Mouse (Mus musculus): ENCODE data around the gene Lmo2. TPM values are rescaled to one million over a fixed set of nuclear protein-coding genes. Genes with fewer than 3 reads are reported as not detected.
"Not testable (repeated sequence)": the region's sequence is repeated elsewhere in the genome, so short reads cannot be mapped to it uniquely, and the experiment has no call there.

Lmo2 gene
- polyA plus RNA-seq, 1 experiment = 0.84 TPM

DNA sequence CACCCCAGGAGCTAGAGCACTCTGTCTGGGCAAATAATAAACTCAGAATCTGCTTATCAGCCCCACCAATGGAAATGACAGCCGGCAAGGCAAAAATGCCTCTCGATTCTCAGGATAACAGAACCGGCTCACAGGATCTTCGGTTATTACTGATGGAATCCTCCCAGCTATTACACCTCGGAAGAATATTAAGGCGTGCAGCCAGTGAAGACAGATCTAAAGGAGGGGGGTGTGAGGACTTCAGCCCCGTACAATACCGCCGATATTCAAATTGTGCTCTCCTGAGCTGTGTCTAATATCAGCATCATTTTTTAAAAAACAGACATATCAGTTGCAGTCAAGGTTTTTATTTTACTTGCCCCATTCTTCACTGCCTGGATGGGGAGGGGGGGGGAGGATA, 34.4 kb downstream of the Lmo2 start:
- H3K4me1 ChIP-seq (ENCODE audit: control insufficient read depth, insufficient read depth, low read length) = no peaks in the 10 kb centered on the region
- H3K27ac ChIP-seq (ENCODE audit: insufficient read depth, low read length) = no peak overlapping the region
- H3K4me3 ChIP-seq (ENCODE audit: insufficient read depth, low read length) = no peak overlapping the region
- TF ChIP-seq POLR2A (IDR thresholded peaks at IDR 0.05; ENCODE audit: low read depth, low read length) = no peak
- no peak for TF ChIP-seq CTCF (IDR thresholded peaks at IDR 0.05; ENCODE audit: borderline replicate concordance, insufficient read depth, low read length)

GRCm38 (mm10) chr2:103992618-103993332, 35.0 kb downstream of the Lmo2 start:
- TF ChIP-seq POLR2A (IDR thresholded peaks at IDR 0.05; ENCODE audit: low read depth, low read length) = no peak
- no peak for TF ChIP-seq CTCF (IDR thresholded peaks at IDR 0.05; ENCODE audit: borderline replicate concordance, insufficient read depth, low read length)

GRCm38 (mm10) chr2:104001076-104001475, 43.3 kb downstream of the Lmo2 start:
- Histone ChIP-seq H3K4me1 (ENCODE audit: control insufficient read depth, insufficient read depth, low read length) (no peaks in the 10 kb centered on the region), H3K4me3 (ENCODE audit: insufficient read depth, low read length) (no peak overlapping the region), H3K27ac (ENCODE audit: insufficient read depth, low read length) (no peak overlapping the region)
- TF ChIP-seq POLR2A (IDR thresholded peaks at IDR 0.05; ENCODE audit: low read depth, low read length) = no peak
- no peak for TF ChIP-seq CTCF (IDR thresholded peaks at IDR 0.05; ENCODE audit: borderline replicate concordance, insufficient read depth, low read length)

More at GRCm38 (mm10) chr2:103992618-103993332, 35.0 kb downstream of the Lmo2 start:
- no peaks in the 10 kb centered on the region for H3K4me1 ChIP-seq (ENCODE audit: control insufficient read depth, insufficient read depth, low read length)
- H3K4me3 ChIP-seq (ENCODE audit: insufficient read depth, low read length) = no peak overlapping the region
- H3K27ac ChIP-seq (ENCODE audit: insufficient read depth, low read length) = no peak overlapping the region

- H3K4me1 ChIP-seq (ENCODE audit: control insufficient read depth, insufficient read depth, low read length) = no peaks in the 10 kb centered on the region
- H3K4me3 ChIP-seq (ENCODE audit: insufficient read depth, low read length) = no peak overlapping the region
- TF ChIP-seq CTCF (IDR thresholded peaks at IDR 0.05; ENCODE audit: borderline replicate concordance, insufficient read depth, low read length) = no peak
- no peak overlapping the region for H3K27ac ChIP-seq (ENCODE audit: insufficient read depth, low read length)
Measured at GRCm38 (mm10) chr2:104001861-104002260, 44.1 kb downstream of the Lmo2 start.

DNA sequence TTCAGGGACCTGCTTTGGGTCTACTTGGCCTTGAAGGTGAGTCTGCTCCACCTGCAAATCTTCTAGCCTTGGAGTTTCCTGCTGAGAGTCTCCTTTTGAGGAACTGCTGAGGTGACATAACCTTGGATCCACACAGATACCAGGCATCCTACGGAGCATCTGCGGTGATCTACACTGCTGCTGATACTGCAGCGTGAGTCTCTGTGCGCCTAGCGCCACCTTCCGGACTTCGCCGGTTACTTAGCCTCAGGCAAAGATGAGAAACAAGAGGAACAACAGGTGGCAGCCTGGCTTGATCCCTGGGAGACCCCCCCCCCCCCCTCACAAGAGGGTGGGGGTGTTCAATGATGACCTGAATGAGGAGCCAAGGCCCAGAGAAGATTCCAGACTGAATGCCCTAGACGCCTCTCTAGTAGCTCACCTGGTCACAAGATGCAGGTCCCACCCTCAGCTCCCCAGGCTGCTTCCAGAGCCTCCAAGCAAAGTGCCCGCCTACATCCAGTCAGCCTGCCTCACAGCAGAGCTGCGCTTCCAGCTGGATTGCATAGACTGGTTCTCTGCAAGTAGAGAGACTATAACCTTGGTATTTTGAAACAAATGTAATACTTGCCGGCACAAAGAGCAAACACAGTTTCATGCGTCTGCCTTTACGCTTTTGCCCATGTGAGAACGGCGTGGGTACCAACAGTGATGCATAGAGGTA, 45.1 kb downstream of the Lmo2 start:
- TF ChIP-seq POLR2A (IDR thresholded peaks at IDR 0.05; ENCODE audit: low read depth, low read length) (no peak), CTCF (IDR thresholded peaks at IDR 0.05; ENCODE audit: borderline replicate concordance, insufficient read depth, low read length) (peak; percentile 55; the same call in 1 of the 2 replicates)
- Histone ChIP-seq H3K4me3 (ENCODE audit: insufficient read depth, low read length) (no peak overlapping the region), H3K27ac (ENCODE audit: insufficient read depth, low read length) (no peak overlapping the region), H3K4me1 (ENCODE audit: control insufficient read depth, insufficient read depth, low read length) (no peaks in the 10 kb centered on the region)

GRCm38 (mm10) chr2:104007793-104008519, 50.2 kb downstream of the Lmo2 start:
- Histone ChIP-seq H3K4me1 (ENCODE audit: control insufficient read depth, insufficient read depth, low read length) (no peaks in the 10 kb centered on the region), H3K27ac (ENCODE audit: insufficient read depth, low read length) (no peak overlapping the region), H3K4me3 (ENCODE audit: insufficient read depth, low read length) (no peak overlapping the region)
- no peak for TF ChIP-seq CTCF (IDR thresholded peaks at IDR 0.05; ENCODE audit: borderline replicate concordance, insufficient read depth, low read length)
- TF ChIP-seq POLR2A (IDR thresholded peaks at IDR 0.05; ENCODE audit: low read depth, low read length) = no peak

DNA sequence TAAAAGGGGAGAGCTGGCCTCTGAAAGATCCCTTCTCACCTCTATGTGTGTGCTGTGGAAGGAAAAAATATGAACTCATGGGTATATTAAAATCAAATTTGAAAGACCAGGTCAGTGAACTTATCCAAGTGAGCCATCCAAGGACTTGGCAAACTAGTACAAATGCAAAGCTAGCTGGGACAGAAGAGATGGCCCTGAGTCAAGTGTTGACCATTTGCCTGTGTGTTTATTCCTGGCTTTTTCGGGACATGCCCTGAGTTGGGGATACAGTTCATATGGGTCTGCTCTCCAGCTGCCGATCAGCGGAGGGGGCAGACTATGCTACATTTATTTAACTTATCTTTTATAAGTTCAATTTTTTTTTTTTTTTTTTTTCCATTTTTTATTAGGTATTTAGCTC, 51.1 kb downstream of the Lmo2 start:
- not testable (repeated sequence) for H3K4me3 ChIP-seq (ENCODE audit: insufficient read depth, low read length); H3K27ac ChIP-seq (ENCODE audit: insufficient read depth, low read length); H3K4me1 ChIP-seq (ENCODE audit: control insufficient read depth, insufficient read depth, low read length)

DNA sequence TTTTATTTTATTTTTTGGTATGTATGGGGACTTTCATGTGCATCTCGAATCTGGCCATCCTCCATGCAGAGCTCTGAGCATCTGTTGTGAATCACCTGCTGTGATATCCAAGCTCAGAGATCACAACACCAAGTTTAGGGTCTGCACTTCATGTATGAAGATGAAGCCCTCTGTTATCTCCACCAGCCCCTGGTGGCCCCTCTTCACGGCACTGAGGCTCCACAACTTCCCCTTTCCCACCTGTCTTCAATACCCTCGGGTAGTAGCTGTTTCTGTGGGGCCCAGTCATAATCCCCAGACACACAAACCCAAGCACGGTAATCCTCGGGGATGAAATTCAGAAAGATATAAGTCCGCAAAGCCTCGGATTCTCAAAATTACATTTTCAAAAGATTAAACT, 65.3 kb downstream of the Lmo2 start:
- no peaks in the 10 kb centered on the region for H3K4me1 ChIP-seq (ENCODE audit: control insufficient read depth, insufficient read depth, low read length)
- no peak overlapping the region for H3K4me3 ChIP-seq (ENCODE audit: insufficient read depth, low read length)
- TF ChIP-seq CTCF (IDR thresholded peaks at IDR 0.05; ENCODE audit: borderline replicate concordance, insufficient read depth, low read length) (no peak), POLR2A (IDR thresholded peaks at IDR 0.05; ENCODE audit: low read depth, low read length) (no peak)
- H3K27ac ChIP-seq (ENCODE audit: insufficient read depth, low read length) = no peak overlapping the region

DNA sequence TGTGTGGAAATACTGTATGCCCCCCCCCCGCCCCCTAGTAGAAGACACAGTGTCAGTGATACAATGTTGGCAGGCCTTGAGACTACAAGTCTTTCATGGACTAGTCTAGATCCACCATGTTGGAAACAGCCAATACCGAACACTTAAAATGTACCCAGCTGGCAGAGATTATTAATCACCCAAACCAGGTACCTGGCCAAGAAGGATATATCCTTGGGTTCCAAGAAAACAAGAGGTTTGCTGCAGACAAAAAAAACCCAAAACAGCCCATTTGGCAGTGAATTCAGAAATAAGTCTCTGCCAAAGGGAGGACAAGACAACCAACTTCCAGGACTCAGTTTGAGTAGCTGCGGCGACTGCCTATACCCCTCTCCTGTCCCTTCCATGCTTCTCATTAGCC, 66.9 kb downstream of the Lmo2 start:
- no peak for TF ChIP-seq POLR2A (IDR thresholded peaks at IDR 0.05; ENCODE audit: low read depth, low read length)
- H3K4me3 ChIP-seq (ENCODE audit: insufficient read depth, low read length) = no peak overlapping the region
- H3K27ac ChIP-seq (ENCODE audit: insufficient read depth, low read length) = no peak overlapping the region
- H3K4me1 ChIP-seq (ENCODE audit: control insufficient read depth, insufficient read depth, low read length) = peaks cover 2% of the 10 kb centered on the region
